Mouse (Mus musculus): ENCODE results near the gene Med1. TPM values are rescaled to one million over a fixed set of nuclear protein-coding genes. Genes with fewer than 3 reads are reported as not detected.
"Not testable (repeated sequence)": the region's sequence is repeated elsewhere in the genome, so short reads cannot be mapped to it uniquely, and the experiment has no call there.

Med1 gene
- polyA plus RNA-seq, 1 experiment, result 5.9 TPM

DNA sequence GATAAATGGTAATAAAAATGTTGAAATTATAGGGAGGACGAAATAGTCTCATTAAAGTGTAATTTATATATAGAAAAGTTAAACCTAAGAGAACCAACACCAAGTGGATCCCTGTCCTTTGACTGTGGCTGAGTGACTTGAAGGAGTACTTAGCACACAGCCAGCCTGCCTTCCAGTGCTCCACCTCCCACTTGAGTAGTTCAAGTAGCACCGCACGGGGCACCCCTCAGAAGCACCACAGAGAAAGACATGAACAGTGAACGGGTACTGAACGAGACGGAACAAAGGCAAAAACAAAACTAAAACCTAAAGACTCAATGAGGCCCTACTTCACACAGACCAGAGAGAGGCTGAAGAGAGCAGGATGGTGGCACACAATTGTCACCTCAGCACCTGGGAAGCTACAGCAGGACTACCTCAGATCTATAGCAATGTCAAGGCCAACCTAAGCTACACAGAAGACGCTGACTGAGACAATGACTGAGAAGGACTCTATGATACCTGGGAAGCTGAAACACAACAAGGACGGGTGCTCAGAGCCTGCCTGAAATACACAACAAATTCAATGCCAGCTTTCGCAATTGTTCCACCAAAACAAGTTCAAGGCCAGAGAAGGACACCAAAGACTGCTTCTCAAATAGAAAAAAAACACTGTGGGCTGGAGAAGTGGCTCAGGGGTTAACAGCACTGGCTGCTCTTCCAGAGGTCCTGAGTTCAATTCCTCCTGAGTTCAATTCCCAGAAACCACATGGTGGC is 5.3 kb downstream of the Med1 start:
- H3K36me3 ChIP-seq (ENCODE audit: control insufficient read depth, insufficient read depth, low read length), result peaks cover 26% of the 10 kb centered on the region
- 35% methylated on average over 9 of the region's 9 CpGs for WGBS
- no peaks in the 10 kb centered on the region for H3K27me3 ChIP-seq (ENCODE audit: control insufficient read depth, insufficient read depth, low read length)
- TF ChIP-seq POLR2A (IDR thresholded peaks at IDR 0.05; ENCODE audit: low read depth, low read length) (no peak), CTCF (IDR thresholded peaks at IDR 0.05; ENCODE audit: extremely low read depth, insufficient read length, insufficient replicate concordance, low read depth, low read length) (no peak)
- H3K4me3 ChIP-seq (ENCODE audit: low read depth, low read length), result no peak overlapping the region; the same call in 1 of the 2 replicates
- H3K4me1 ChIP-seq (ENCODE audit: control insufficient read depth, insufficient read depth, insufficient read length, low read length), result peaks cover 8% of the 10 kb centered on the region; the same call in 1 of the 2 replicates
- H3K27ac ChIP-seq (ENCODE audit: insufficient read depth, low read depth, low read length), result peak overlapping the region; percentile 37; the same call in 1 of the 2 replicates

DNA sequence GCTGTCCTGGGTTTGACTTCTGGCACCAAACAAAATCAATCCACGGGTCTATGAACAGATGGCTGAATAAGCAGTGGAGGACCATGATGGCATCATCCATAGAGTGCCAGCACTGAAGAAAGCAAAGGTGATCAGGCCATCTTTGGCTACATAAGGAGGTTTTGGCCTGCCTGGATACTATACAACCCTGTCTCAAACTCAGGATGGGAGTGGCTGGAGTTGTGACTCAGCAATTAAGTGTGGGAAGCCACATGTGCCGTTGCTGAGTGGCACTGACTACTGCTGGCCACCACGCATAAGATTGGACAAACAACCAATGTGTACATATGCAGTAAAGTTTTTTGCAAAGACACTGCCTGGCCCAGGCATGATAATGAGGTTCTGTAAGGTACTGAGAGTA is 10.9 kb downstream of the Med1 start:
- H3K27ac ChIP-seq (ENCODE audit: insufficient read depth, low read depth, low read length); H3K4me3 ChIP-seq (ENCODE audit: low read depth, low read length); H3K27me3 ChIP-seq (ENCODE audit: control insufficient read depth, insufficient read depth, low read length); H3K4me1 ChIP-seq (ENCODE audit: control insufficient read depth, insufficient read depth, insufficient read length, low read length): not testable (repeated sequence)
- WGBS, result 78% methylated on average over 3 of the region's 3 CpGs
- peaks cover 43% of the 10 kb centered on the region for H3K36me3 ChIP-seq (ENCODE audit: control insufficient read depth, insufficient read depth, low read length)

DNA sequence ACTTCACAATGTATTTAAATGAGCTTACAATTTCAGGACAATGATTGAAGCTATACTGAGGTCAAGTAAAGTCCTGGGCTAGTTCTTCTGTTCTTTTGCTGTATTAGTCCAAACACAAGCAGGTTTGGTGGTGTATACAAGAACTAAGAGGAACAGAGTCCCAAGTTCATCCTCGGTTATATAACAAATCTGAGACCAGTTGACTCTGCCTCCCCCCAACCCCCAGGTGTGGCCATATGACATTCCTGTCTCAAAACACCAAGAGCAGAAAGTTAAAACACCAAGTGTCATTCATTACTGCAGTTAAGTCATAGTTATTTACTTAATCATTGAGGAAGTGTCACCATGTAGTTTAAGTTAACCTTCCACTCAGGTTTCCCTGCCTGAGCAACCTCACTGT is 24.7 kb downstream of the Med1 start:
- 57% methylated on average over 1 of the region's 1 CpGs for WGBS
- no peaks in the 10 kb centered on the region for H3K4me1 ChIP-seq (ENCODE audit: control insufficient read depth, insufficient read depth, insufficient read length, low read length)
- no peak for TF ChIP-seq CTCF (IDR thresholded peaks at IDR 0.05; ENCODE audit: extremely low read depth, insufficient read length, insufficient replicate concordance, low read depth, low read length)
- no peak for TF ChIP-seq POLR2A (IDR thresholded peaks at IDR 0.05; ENCODE audit: low read depth, low read length)
- H3K36me3 ChIP-seq (ENCODE audit: control insufficient read depth, insufficient read depth, low read length), result peaks cover 61% of the 10 kb centered on the region
- no peak overlapping the region for H3K4me3 ChIP-seq (ENCODE audit: low read depth, low read length)
- H3K27ac ChIP-seq (ENCODE audit: insufficient read depth, low read depth, low read length), result no peak overlapping the region
- H3K27me3 ChIP-seq (ENCODE audit: control insufficient read depth, insufficient read depth, low read length), result no peaks in the 10 kb centered on the region

DNA sequence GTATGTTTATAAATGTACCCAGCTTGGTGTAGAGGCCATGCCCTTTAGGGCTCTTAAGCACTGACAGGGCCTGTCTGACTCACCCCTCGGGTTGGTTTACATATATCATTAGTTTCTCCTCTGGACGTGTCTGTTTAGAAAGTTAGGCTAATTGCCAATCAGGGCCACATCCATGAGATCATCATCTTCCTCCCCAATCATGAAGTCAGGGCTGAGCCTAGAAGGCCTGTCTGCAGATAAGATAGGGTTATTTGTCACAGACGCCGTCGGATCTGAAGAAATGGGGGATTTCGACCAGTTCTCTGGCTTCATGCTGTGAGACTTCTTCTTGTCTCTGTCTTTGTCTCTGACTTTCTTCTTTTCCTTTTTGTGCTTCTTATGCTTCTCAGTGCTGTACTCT is 38.0 kb downstream of the Med1 start:
- Histone ChIP-seq H3K36me3 (ENCODE audit: control insufficient read depth, insufficient read depth, low read length) (peaks cover 42% of the 10 kb centered on the region), H3K4me3 (ENCODE audit: low read depth, low read length) (no peak overlapping the region), H3K27ac (ENCODE audit: insufficient read depth, low read depth, low read length) (no peak overlapping the region), H3K4me1 (ENCODE audit: control insufficient read depth, insufficient read depth, insufficient read length, low read length) (no peaks in the 10 kb centered on the region), H3K27me3 (ENCODE audit: control insufficient read depth, insufficient read depth, low read length) (no peaks in the 10 kb centered on the region)
- whole genome bisulfite sequencing, result 77% methylated on average over 6 of the region's 6 CpGs
- TF ChIP-seq CTCF (IDR thresholded peaks at IDR 0.05; ENCODE audit: extremely low read depth, insufficient read length, insufficient replicate concordance, low read depth, low read length) (no peak), POLR2A (IDR thresholded peaks at IDR 0.05; ENCODE audit: low read depth, low read length) (no peak)

DNA sequence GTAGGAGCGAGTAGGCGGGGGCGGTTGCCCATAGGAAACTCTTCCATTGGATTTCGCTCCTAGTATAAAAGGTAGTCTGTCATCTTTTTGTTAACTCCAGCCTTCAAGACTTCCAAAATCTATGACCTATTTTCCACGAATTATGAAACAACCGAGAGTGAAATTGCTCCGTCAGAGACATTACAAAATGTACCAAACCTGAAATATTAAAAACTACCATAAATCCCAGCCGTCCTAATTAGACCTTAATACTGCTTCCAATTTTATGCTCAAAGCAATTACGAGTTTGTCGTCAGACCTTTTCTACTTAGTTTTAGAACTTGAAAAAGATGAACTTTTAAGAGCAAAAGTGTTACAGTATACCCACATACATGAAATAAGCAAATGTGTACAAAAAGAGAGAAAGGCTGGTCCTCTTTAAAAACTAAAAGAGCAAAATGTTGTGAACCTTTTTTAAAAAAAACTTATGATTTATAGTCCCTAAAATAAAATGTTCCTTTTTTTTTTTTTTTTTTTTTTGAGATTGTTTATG is 42.4 kb downstream of the Med1 start:
- no peaks in the 10 kb centered on the region; the same call in 1 of the 2 replicates for H3K4me1 ChIP-seq (ENCODE audit: control insufficient read depth, insufficient read depth, insufficient read length, low read length)
- H3K4me3 ChIP-seq (ENCODE audit: low read depth, low read length), result no peak overlapping the region
- WGBS, result 3% methylated on average over 10 of the region's 10 CpGs
- TF ChIP-seq POLR2A (IDR thresholded peaks at IDR 0.05; ENCODE audit: low read depth, low read length), result no peak
- no peak for TF ChIP-seq CTCF (IDR thresholded peaks at IDR 0.05; ENCODE audit: extremely low read depth, insufficient read length, insufficient replicate concordance, low read depth, low read length)
- no peak overlapping the region for H3K27ac ChIP-seq (ENCODE audit: insufficient read depth, low read depth, low read length)
- H3K36me3 ChIP-seq (ENCODE audit: control insufficient read depth, insufficient read depth, low read length), result peaks cover 7% of the 10 kb centered on the region
- H3K27me3 ChIP-seq (ENCODE audit: control insufficient read depth, insufficient read depth, low read length), result no peaks in the 10 kb centered on the region

DNA sequence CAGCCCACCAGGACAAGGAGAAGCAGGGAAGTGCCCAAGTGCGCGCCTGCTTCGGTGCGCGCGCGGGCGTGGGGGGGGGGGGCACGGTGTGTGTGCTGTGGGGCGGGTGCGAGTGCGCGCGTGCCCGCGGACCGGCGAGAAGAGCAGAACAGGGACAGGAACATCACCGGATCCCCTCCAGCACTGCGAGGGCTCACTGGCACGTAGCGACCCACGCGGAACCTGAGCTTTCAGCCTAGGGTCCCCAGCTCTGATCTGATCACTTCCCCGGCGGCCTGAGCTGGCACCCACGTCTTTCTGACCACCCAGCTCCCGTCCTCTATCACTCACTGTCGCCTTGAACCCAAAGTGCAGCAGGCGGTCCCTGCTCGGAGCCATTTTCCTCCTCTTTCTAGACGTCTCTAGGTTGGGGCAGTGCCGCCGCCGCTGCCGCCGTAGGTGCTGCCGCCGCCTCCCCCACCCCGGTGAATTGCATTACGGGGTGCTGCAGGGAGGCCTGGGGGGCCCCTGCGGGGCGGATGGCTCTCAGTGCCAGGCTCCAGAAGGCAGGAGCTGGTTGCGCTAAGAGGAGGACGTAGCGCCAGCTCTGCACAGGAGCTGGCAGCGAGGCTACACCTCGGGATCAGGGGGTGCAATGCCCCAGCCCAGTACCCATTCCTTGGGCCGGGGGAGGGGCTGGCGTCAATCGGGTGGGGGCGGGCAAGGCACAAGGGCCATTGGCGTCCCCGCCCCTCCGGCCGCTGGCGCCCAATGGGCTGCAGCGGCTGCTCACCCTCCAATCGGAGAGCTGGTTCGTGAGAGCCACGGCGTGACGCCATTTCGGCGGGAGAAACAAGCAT is 43.1 kb downstream of the Med1 start, which contains the start of gene Fbxl20:
Gene Fbxl20, minus strand, starts transcription at position 618 of the 839 bp plus-strand sequence.
- Histone ChIP-seq H3K4me3 (ENCODE audit: low read depth, low read length) (peak within 1 kb of the TSS; percentile 88), H3K4me1 (ENCODE audit: control insufficient read depth, insufficient read depth, insufficient read length, low read length) (no peaks in the 10 kb centered on the region; the same call in 1 of the 2 replicates), H3K27ac (ENCODE audit: insufficient read depth, low read depth, low read length) (peak within 1 kb of the TSS; percentile 85), H3K27me3 (ENCODE audit: control insufficient read depth, insufficient read depth, low read length) (no peaks in the 10 kb centered on the region), H3K36me3 (ENCODE audit: control insufficient read depth, insufficient read depth, low read length) (no peaks in the 10 kb centered on the region; the same call in 1 of the 2 replicates)
- WGBS, result under 1% methylated on average over 64 of the region's 65 CpGs
- TF ChIP-seq CTCF (IDR thresholded peaks at IDR 0.05; ENCODE audit: extremely low read depth, insufficient read length, insufficient replicate concordance, low read depth, low read length), result no peak
- TF ChIP-seq POLR2A (IDR thresholded peaks at IDR 0.05; ENCODE audit: low read depth, low read length), result no peak

DNA sequence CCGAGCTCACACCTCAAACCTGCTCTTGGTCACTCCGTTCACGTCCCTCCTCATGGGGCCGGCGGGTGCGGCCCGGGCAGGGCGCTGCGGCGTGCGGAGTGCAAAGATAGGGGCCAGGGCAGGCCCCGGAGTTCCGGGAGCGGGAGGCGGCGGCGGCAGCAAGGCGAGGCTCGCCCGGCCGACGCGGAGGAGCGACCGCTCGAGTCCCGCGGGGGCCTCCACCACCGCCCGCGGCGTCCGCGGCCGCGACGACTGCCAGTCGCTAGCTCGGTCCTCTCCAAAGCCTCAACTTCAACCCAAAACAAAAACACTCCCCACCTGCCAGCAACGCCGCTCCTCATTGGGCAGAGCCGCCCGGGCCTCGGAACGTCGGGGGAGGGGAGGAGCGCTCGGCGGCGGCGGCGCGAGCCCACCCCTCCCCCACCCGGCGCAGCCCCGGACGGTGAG is 43.8 kb downstream of the Med1 start:
- Histone ChIP-seq H3K27ac (ENCODE audit: insufficient read depth, low read depth, low read length) (peak overlapping the region; percentile 85), H3K36me3 (ENCODE audit: control insufficient read depth, insufficient read depth, low read length) (no peaks in the 10 kb centered on the region; the same call in 1 of the 2 replicates), H3K27me3 (ENCODE audit: control insufficient read depth, insufficient read depth, low read length) (no peaks in the 10 kb centered on the region), H3K4me1 (ENCODE audit: control insufficient read depth, insufficient read depth, insufficient read length, low read length) (no peaks in the 10 kb centered on the region; the same call in 1 of the 2 replicates), H3K4me3 (ENCODE audit: low read depth, low read length) (peak overlapping the region; percentile 88)
- WGBS, result under 1% methylated on average over 55 of the region's 57 CpGs
- TF ChIP-seq CTCF (IDR thresholded peaks at IDR 0.05; ENCODE audit: extremely low read depth, insufficient read length, insufficient replicate concordance, low read depth, low read length), result no peak
- peak; percentile 55; the same call in 1 of the 2 replicates for TF ChIP-seq POLR2A (IDR thresholded peaks at IDR 0.05; ENCODE audit: low read depth, low read length)
